Mouse (Mus musculus) splenic B cell, adult 2 months (primary cell): ENCODE measurements around the gene Foxe1.

ENCODE experiments used
- DNase-seq: peaks from one replicate; pipeline ENCODE4 v3.0.0-alpha.2; 2011; ENCODE audit warnings: low read depth, low spot score
- H3K27me3 ChIP-seq: 2 replicates; pipeline ENCODE4 v1.6.1; 2012; ENCODE audit warnings: mild to moderate bottlenecking, low read length, moderate library complexity, mixed read lengths; ENCODE audit not compliant: control insufficient read depth, poor library complexity, insufficient read depth, severe bottlenecking
- H3K36me3 ChIP-seq: 2 replicates; pipeline ENCODE4 v1.6.1; 2012; ENCODE audit warnings: mild to moderate bottlenecking, low read length, moderate library complexity, mixed read lengths; ENCODE audit not compliant: control insufficient read depth, poor library complexity, insufficient read depth, severe bottlenecking

Foxe1 gene

GRCm38 (mm10) chr4:46341831-46342680 is 1.4 kb upstream of the Foxe1 start:
- DNase-seq: no peak
- peaks cover 6% of the 10 kb centered on the region; the same call in 1 of the 2 replicates for H3K27me3 ChIP-seq
- no peaks in the 10 kb centered on the region for H3K36me3 ChIP-seq

GRCm38 (mm10) chr4:46342711-46343286 is 610 bp upstream of the Foxe1 start:
- Histone ChIP-seq H3K27me3 (peaks cover 6% of the 10 kb centered on the region; the same call in 1 of the 2 replicates), H3K36me3 (no peaks in the 10 kb centered on the region)
- peak; percentile 13 for DNase-seq

GRCm38 (mm10) chr4:46344288-46344687 is 879 bp downstream of the Foxe1 start:
- H3K36me3 ChIP-seq: no peaks in the 10 kb centered on the region
- DNase-seq: peak; percentile 58

GRCm38 (mm10) chr4:46345056-46345772 is 1.8 kb downstream of the Foxe1 start:
- peaks cover 4% of the 10 kb centered on the region; the same call in 1 of the 2 replicates for H3K27me3 ChIP-seq
- H3K36me3 ChIP-seq: no peaks in the 10 kb centered on the region
- peak; percentile 41 for DNase-seq

More at GRCm38 (mm10) chr4:46344288-46344687, 879 bp downstream of the Foxe1 start:
- peaks cover 6% of the 10 kb centered on the region; the same call in 1 of the 2 replicates for H3K27me3 ChIP-seq

- DNase-seq: no peak
- Histone ChIP-seq H3K27me3 (peaks cover 4% of the 10 kb centered on the region; the same call in 1 of the 2 replicates), H3K36me3 (no peaks in the 10 kb centered on the region)
Observed at GRCm38 (mm10) chr4:46345773-46346100, 2.3 kb downstream of the Foxe1 start.

GRCm38 (mm10) chr4:46346221-46346620 is 2.8 kb downstream of the Foxe1 start:
- H3K36me3 ChIP-seq: no peaks in the 10 kb centered on the region
- DNase-seq: no peak
- H3K27me3 ChIP-seq: peaks cover 4% of the 10 kb centered on the region; the same call in 1 of the 2 replicates

- peaks cover 4% of the 10 kb centered on the region; the same call in 1 of the 2 replicates for H3K27me3 ChIP-seq
- no peak for DNase-seq
Observed at GRCm38 (mm10) chr4:46347141-46347540, 3.7 kb downstream of the Foxe1 start.

GRCm38 (mm10) chr4:46347580-46348515 is 4.4 kb downstream of the Foxe1 start:
- DNase-seq: no peak
- Histone ChIP-seq H3K36me3 (no peaks in the 10 kb centered on the region), H3K27me3 (peaks cover 4% of the 10 kb centered on the region; the same call in 1 of the 2 replicates)

More at GRCm38 (mm10) chr4:46347141-46347540, 3.7 kb downstream of the Foxe1 start:
- H3K36me3 ChIP-seq: no peaks in the 10 kb centered on the region

GRCm38 (mm10) chr4:46348897-46349296 is 5.5 kb downstream of the Foxe1 start:
- DNase-seq: no peak
- Histone ChIP-seq H3K36me3 (no peaks in the 10 kb centered on the region), H3K27me3 (peaks cover 4% of the 10 kb centered on the region; the same call in 1 of the 2 replicates)

GRCm38 (mm10) chr4:46349530-46349929 is 6.1 kb downstream of the Foxe1 start:
- Histone ChIP-seq H3K36me3 (no peaks in the 10 kb centered on the region), H3K27me3 (peaks cover 4% of the 10 kb centered on the region; the same call in 1 of the 2 replicates)
- no peak for DNase-seq

- no peaks in the 10 kb centered on the region for H3K36me3 ChIP-seq
- no peaks in the 10 kb centered on the region for H3K27me3 ChIP-seq
- DNase-seq: no peak
Observed at GRCm38 (mm10) chr4:46353045-46353444, 9.6 kb downstream of the Foxe1 start.

GRCm38 (mm10) chr4:46356351-46357133 is 13.1 kb downstream of the Foxe1 start:
- Histone ChIP-seq H3K36me3 (no peaks in the 10 kb centered on the region), H3K27me3 (no peaks in the 10 kb centered on the region)
- peak; percentile 72 for DNase-seq

- peak; percentile 62 for DNase-seq
- Histone ChIP-seq H3K36me3 (no peaks in the 10 kb centered on the region), H3K27me3 (no peaks in the 10 kb centered on the region)
Observed at GRCm38 (mm10) chr4:46359539-46360253, 16.3 kb downstream of the Foxe1 start.
